Mouse (Mus musculus): ENCODE data around the gene Ranbp10. TPM values are rescaled to one million over a fixed set of nuclear protein-coding genes. Genes with fewer than 3 reads are reported as not detected.
"Not testable (repeated sequence)": the region's sequence is repeated elsewhere in the genome, so short reads cannot be mapped to it uniquely, and the experiment has no call there.

The Ranbp10 gene
- total RNA-seq, 2 experiments from 2014 or later: 19.8 TPM

DNA sequence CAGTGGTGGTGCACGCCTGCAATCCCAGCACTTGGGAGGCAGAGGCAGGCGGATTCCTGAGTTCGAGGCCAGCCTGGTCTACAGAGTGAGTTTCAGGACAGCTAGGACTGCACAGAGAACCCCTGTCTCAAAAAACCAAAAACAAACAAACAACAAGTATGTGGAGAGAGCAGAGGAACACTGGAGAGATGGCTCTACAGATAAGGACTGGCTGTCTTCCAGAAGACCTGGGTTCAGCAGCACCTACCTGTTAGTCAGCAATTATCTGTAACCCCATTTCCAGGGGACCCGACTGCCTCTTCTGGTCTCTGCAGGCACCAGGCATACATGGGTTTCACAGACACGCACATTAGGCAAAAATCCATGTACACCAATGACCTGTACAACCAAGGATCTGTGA lies 12.1 kb upstream of the Ranbp10 start:
- no peak for DNase-seq
- intact Hi-C loops (cut with DNase I): no loop called here

DNA sequence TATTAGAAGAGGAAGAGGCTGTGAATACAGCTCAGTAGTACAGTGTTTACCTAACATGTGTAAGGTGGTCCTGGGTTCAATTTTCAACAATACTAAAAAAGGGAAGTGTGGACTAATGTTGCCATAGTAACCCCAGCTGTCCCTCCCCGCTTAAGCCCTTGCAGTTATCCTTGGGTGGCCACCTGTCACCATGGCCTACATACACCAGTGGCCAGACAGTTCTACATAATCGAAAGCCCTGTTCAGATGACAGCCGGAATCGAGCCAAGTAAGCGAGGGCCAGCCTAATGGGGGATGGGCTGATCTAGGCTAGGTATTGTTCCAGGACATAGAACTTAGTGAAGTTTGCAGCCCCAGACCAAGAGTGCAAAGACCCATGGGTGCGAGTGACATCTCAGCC lies 9.8 kb upstream of the Ranbp10 start:
- intact Hi-C loops (cut with DNase I): no loop called here
- no peak for DNase-seq

DNA sequence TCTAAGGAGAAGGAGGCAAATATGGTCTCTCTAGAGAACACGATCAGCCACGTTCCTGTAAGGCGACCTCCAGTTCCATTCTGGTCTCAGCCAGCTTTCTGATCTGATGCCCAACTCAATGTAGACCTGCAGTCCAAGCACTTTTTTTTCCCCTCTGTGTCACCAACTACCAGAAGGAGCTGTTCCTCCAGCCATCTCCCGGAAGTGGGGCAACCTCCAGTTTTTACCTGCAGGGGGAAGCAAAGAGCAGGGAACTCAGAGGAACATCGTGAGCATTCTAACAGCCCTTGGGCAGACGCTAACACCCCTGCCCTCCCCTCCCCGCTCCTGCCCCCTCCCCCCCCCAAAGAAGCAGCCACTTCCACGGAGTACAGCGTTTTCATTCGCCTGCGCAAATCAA lies 8.2 kb upstream of the Ranbp10 start:
- DNase-seq: peak; percentile 74 to 83
- intact Hi-C loops (cut with DNase I): loop anchor here (1.0 kb wide), 2 partner anchors 95 to 187 kb away; no protein-coding TSS in a partner anchor

DNA sequence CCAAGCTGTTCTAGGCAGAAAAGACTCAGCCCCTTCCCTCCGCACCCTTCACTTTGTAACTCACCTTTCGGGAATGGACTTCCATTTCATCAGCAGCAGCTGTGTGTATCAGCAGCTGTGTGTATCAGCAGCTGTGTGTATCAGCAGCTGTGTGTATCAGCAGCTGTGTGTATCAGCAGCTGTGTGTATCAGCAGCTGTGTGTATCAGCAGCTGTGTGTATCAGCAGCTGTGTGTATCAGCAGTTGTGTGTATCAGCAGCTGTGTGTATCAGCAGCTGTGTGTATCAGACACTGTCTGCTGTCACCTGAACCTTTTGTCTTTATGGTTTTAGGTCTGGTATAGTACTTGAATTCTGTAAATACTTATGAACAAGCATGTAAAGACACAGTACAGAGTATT lies 6.6 kb upstream of the Ranbp10 start:
- intact Hi-C loops (cut with DNase I); DNase-seq: not testable (repeated sequence)

DNA sequence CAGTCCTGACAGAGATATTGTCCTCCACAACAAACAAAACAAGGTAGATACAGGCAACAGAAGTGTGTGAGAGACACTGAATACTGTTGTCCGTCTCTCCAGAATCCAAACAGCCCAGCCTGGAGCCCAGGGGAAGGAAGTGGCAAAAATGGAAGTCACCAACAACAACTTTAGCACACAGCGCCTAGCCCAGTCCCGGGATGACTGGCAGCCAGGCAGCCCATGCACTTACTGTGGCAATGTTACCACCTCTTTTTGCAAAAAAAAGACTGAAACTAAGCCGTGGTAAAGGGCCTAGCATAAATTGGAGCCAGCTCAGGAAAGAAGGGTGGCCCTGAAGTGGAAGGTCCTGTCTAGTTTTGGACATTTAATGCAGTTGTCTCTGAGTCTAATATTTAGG lies 771 bp downstream of the Ranbp10 start:
- intact Hi-C loops (cut with DNase I): no loop called here
- no peak for DNase-seq

DNA sequence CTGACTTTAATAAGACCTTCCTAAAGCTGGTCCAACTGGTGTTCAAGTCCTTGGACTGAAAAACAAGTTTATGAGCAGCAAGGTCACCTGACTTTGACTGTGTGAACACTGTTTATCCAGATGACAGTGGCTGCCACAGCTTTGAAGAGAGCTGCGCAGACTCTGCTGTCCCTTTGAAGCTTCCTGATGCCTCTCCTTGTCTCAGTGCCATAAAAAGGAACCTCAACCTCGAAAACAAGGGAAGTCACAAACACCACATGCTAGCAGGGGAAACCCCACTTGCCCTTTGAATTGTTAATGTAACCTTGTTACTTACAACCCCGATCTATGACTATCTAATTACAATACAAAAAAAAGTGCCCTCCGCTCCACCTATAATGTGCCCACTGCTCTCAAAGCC lies 1.6 kb downstream of the Ranbp10 start:
- intact Hi-C loops (cut with DNase I): no loop called here
- DNase-seq: no peak

DNA sequence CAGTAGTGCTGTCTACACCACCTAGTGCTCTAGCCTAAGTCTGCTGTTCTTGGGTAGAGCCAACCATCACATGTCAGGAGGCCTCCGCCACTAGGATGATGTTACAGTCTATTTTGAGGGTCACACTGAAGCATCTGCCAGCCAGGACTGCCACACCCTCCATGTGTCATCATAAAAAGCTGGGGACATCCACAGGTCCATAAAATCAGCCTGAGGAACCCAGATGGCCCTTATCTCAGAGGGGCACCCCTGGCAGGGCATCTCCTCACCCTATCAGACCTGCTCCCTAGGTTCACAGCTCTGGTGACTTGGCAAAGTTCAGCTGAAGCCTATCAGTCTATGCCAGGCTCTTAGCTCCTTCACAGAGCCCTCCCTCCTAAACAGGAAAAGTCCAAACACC lies 6.2 kb downstream of the Ranbp10 start:
- DNase-seq: peak in 1 of 2 experiments; percentile 18
- intact Hi-C loops (cut with DNase I): no loop called here

DNA sequence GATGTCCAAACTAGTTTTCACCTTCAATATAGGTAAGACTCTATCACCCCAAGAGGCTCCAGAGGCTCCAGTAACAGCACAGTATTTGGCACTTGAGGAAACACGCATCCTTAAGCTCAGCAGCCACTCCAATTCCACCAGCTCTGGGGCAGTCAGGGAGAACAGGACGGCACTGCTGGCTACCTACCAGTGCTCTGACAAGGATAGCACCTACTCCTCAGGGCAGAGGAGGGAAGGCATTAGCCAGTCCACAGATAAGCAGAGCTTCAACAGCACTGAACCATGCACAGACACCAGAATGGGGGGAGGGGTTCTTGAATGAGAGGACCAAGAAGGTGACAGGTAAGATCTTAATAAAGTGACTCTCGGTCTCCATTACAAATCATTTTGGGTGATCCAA lies 7.5 kb downstream of the Ranbp10 start:
- no peak for DNase-seq
- intact Hi-C loops (cut with DNase I): no loop called here

DNA sequence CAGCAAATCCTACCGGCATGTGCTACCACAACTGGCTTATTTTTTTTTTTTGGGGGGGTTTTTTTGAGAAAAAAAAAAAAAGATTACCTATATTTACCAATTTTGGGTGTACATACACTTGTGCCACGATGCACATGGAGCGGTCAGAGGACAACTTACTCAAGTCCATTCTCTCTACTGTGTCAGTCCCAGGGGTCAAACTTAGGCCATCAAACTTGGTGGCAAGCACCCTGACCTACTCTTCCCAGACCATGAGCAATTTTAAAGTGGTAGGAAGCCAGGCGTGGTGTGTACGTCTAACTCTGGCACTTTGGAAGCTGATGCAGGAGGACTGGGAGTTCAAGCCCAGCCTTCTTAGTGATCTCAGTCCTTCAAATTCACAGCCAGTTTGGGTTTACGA lies 13.9 kb downstream of the Ranbp10 start:
- no peak for DNase-seq
- intact Hi-C loops (cut with DNase I): no loop called here

DNA sequence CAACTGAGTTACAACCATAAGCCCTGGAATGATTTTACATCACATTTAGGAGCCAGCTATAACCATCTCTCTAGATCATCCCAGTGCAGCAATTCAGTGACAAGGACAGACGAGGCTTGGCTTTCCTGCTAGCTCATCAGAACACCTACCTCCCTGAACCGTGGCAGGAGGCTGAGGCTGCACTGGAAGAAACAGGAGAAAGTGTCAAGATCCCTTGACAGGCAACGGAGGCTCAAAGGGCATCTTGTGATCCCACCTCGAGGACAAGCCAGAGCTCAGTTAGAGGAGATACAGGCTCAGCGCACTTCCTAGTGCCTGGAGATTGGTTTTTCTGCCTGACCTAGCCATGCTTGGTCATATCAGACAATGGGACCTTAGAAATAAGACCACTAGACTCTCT lies 14.6 kb downstream of the Ranbp10 start:
- intact Hi-C loops (cut with DNase I): no loop called here
- no peak for DNase-seq

DNA sequence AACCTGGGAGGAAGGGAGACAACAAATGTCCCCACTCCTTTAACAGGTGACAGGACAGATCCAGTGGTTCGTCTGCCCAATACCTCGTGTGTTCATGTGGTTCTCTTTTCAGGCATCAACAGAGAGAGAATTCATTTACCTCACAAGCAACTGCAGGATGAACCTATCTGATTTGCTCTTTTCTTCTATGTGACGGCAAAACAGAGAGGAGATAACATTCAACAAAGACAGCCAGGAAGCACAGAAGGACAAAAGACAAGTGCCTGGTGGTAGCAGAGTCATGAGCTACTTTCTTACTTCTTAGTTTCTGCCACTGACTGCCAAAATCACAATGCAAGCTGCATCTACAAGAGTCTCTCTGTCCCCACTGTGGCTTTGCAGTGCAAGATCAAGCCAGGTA lies 15.6 kb downstream of the Ranbp10 start:
- intact Hi-C loops (cut with DNase I): no loop called here

DNA sequence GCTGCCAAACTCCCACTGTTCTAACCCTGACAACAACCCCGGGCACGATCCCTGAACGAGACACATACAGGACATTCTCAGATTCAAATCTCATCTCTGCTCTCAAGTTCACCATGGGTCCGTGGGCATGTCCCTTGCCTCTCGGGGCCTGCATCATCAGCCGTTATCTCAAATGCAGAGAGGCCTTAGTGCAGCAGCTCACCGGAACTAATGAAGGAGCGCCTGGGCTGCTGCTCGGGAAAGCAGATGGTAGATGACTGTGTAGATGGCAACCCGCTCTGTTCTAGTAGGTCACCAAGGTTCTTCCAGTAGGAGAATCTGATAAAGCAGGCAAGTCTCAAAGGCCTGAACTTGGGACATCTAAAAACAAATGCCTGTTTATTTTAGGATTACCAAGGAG lies 16.1 kb downstream of the Ranbp10 start:
- intact Hi-C loops (cut with DNase I): no loop called here
- no peak for DNase-seq

More for the DNA sequence above, 15.6 kb downstream of the Ranbp10 start:
- no peak for DNase-seq

DNA sequence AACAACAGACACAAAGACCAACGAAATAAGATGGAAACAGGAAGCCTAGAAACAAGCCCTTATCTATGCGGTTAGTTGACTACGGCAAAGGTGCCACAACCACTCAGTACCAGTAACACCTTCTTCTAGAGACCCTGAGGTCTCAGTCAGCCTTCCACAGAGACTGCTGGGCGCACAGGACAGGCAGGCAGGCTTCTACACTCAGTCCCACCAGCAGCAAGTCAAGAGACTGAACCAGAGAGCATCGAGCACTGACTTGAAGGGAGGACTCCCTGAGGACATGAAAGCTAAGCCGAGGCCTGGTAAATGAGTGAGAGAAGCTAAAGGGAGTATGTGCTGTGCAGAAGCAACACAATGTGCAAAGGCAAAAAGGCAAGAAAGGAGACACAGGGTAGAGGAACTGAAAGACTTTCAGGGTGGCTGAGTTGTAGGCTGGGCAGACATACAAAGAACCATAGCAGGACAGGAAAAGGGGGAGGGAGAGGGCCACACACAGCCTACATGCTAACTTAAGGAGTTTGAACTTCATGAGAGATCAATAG lies 16.8 kb downstream of the Ranbp10 start:
- intact Hi-C loops (cut with DNase I): no loop called here
- no peak for DNase-seq

DNA sequence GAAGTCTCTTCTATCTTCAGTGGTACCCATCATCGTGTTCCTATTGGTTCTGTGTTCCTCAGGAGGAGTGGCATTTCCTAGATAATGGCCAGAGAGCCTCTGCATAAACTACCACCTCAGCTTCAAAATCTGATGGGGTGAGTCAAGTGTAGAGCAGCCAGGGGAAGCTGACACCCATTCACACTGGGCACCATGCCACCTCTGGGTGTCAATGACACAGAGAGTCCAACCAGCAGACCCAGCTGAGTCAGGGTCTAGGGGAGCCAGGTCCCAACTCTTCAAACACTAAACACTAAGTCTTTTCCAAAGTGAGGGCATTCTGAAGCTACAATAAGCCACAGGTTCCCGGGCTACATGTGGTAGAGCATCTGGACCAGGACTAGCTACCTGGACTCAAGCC lies 18.7 kb downstream of the Ranbp10 start:
- DNase-seq: peak; percentile 22 to 33
- intact Hi-C loops (cut with DNase I): no loop called here

DNA sequence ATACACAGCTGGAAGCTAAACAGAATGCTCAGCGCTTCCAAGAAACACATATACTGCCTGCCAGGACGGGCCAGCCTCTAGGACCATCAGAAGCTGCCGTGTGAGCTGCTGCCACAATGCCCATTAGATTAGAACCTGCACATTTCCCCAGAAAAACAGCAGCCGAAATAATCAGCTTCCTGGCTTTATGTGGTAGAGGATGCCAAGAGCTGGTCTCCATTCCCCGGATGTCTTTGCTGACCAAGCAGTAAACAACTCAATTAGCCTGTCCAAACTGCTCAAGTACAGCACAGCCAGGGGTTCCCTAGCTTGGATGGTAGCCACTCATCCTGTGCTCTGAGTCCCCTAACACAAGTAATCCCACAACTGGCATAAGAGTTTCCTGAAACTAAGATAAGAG lies 19.4 kb downstream of the Ranbp10 start:
- DNase-seq: no peak
- intact Hi-C loops (cut with DNase I): no loop called here

DNA sequence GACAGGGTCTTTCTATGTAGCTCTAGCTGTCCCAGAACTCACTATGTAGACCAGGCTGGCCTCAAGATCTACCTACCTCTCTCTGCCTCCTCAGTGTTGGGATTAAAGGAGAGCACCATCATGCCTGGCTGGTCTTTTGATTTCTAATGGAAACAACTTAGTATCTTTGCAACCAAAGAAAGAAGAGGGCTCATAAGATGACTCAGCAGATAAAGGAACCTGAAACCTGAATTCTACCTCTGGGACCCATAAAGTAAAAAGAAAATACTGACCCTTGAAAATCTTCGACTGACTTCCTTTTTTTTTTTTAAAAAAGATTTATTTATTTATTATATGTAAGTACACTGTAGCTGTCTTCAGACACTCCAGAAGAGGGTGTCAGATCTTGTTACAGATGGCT lies 21.2 kb downstream of the Ranbp10 start:
- no peak for DNase-seq
- intact Hi-C loops (cut with DNase I): no loop called here

DNA sequence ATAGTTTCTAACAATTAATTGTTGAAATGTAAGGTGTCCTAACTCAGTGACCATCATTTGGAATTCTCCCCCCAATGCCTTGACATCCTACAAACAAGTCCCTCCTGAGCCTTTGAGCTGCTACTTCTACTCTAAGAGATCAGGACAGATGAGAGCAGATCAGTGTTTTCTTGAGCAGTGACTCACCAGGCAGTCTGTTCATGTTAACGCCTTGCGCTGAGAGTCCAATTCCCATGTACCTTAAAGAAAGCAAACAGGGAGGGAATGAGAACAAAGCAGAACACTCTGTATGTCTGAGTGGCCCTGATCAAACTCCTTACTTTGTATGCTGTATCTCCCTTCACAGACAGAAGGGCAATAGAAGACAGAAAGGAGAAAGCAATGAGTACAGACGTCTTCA lies 21.8 kb downstream of the Ranbp10 start:
- intact Hi-C loops (cut with DNase I): no loop called here
- no peak for DNase-seq

DNA sequence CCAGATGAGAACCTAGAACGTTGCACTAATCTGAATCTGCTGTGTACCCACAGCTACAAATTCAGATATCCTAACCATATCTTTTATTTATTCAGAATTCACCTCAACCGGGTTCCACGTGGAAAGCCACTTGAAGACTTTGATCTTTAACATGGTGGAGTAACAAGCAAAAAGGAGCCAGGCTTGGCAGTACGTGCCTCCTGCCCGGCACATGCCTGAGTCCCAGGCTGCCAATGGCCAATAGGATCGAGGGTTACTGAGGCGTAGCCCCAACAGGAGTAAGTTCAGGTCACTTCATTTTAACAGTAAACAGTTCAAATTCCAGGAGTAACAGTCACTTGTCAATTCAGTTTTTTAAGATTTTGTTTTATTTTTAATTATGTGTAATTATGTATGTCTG lies 22.4 kb downstream of the Ranbp10 start:
- intact Hi-C loops (cut with DNase I): no loop called here
- DNase-seq: no peak

DNA sequence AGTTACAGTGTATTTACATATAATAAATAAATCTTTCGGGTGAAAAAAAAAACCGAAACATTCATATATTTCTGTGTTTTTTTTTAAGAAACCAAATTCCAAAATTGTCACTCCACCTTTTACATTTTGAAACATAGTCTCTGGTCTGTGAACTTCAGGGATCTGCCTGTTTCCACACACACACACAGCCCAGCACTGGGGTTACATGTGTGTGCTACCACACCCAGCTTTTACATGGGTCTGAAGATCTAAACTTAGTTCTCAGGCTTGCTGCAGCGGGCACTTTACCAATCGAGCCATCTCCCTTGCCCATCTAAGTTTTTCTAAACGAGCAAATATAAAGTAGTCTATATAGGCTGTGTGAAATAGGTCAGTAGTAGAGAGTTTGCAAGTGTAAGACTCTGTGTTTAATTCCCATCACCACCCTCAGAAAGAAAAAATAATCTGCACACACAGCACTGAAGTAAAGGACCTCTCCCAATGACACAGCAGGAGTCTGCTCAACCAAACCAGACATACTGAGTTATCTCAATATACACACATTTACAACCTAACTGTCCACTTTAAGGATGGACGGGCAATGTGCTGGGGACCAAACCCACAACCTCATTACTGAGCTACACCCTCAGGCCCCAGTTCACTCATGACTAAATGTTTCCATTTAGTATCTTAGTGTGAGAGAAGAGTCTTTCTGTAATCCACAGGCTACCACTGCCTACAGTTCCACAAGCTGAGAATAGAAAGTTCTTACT lies 25.8 kb downstream of the Ranbp10 start:
- intact Hi-C loops (cut with DNase I): no loop called here
- no peak for DNase-seq

DNA sequence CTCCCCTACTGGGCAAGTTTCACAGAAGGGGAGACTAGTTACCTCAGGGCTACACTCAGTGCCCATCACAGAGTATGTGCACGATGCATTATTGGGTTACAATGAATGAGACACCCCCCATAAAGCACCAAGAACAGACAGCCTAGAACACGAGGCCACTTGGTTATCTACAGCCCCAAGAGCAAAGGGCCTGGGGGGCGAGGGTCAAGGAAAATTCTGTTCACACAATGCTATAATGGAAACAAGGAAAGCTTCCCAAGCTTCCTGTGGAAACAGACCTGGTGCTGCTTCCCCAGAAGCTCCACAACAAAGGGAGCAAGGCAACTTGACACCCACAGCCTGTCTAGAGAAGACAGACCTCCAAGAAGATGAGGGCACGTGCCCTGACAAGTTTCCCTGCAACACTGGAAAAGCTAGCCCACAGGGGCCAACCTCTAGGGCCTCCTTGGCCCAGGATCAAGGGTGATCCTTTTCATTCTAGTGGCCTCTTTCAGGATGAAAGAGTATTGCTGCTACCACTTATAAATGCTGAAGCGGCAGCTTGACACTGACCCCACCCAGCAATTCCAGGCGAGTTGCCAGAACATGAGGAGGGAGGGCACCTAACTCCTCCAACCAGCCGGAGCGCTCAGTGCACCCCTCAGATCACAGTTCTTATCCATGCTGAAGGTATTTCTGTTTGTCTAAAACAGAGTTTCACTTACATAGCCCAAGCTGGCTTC lies 27.9 kb downstream of the Ranbp10 start:
- peak; percentile 76 to 79 for DNase-seq
- intact Hi-C loops (cut with DNase I): no loop called here

DNA sequence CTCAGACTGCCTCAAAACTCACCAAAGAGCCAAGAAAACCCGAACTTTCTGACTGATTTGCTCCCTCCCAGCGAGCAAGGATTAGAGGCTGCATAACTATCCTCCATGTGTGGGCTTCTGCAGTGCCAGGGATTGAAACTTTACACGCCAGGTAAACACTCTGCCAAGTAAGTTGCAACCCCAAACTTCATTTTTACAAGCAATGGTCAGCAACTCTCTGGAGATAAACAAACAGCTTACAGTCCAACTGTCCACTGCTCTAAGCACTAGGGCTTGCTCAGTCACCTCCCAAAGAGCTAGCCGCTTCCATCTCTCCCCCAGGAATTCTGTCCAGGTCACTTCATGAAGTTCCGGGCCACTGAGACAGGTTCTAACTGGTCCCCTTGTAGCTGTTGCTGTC lies 28.7 kb downstream of the Ranbp10 start:
- intact Hi-C loops (cut with DNase I): no loop called here
- no peak for DNase-seq

DNA sequence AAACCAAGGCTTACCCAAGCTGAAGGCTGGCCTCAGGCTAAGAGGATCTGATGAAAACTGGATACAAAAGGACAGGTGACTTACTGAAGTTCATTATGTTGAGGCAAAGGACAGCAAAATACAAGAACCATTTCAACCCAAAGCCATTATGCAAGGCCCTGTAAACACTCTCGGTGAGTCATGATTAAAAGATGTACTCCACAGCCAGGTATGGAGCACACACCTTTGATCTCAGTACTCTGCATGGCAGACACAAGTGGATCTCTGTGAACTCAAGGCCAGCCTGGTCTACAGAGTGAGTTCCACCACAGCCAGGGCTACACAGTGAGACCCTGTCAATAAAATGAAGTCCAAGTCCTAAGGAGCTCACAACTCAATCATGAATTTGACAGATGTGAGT lies 31.4 kb downstream of the Ranbp10 start:
- intact Hi-C loops (cut with DNase I): no loop called here
- no peak for DNase-seq
